Mouse (Mus musculus): ENCODE measurements around the gene Chka. TPM values are rescaled to one million over a fixed set of nuclear protein-coding genes. Genes with fewer than 3 reads are reported as not detected.

The Chka gene
- polyA plus RNA-seq, 1 experiment, result 75.9 TPM

DNA sequence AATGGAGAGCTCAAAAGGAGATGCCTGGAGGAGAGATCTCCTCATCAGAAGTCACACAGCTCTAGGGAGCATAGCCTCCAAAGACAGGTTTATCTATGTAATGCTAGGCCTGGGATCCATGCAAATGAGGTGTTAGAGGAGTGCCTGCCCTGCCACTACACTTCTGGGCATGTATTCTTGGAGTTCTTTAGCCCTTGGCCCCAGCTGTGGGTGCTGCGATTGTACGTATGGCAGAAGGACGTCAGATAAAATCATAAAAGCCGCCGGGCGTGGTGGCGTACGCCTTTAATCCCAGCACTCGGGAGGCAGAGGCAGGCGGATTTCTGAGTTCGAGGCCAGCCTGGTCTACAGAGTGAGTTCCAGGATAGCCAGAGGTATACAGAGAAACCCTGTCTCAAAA, 6.2 kb upstream of the Chka start:
- WGBS, result 84% methylated on average over 11 of the region's 11 CpGs

DNA sequence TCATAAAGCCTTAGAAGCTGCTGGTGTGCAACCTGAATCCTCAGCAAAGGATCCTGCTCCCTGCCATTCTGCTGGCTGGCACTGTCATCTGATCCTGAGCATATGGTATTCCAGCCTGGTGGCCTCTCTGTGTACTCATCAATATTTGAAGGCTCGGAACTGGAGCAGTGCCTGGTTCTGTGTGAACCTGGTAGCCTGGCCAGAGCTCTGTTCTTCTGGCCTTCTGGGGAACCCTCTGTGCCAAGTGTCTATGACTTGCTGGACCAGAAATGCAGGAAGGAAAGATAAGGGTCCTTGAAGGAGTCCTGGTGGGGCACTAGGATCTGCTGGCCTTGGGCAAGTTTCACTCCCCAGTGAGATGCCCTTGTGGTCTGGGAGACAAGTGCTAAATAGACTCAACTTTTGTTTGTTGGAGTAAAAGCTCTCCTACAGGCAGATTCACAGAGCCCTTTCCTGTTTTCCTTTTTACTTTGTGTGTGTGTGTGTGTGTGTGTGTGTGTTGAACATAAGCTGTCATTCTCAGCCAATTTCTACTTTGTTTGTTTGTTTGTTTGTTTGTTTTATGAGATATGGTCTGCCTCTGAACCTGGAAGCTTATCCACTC, 5.7 kb upstream of the Chka start:
- DNase-seq, result no peak
- no peak overlapping the region for H3K4me3 ChIP-seq (replicated peaks; ENCODE audit: extremely low read depth, low read depth, low read length)
- H3K4me1 ChIP-seq (ENCODE audit: control insufficient read depth, insufficient read depth, low read length), result peaks cover 2% of the 10 kb centered on the region
- TF ChIP-seq CTCF (IDR thresholded peaks at IDR 0.05; ENCODE audit: insufficient read depth, low read length) (no peak), POLR2A (IDR thresholded peaks at IDR 0.05; ENCODE audit: borderline replicate concordance, extremely low read depth, low read depth, low read length) (no peak)
- 58% methylated on average over 1 of the region's 1 CpGs for WGBS

More for the DNA sequence above, 6.2 kb upstream of the Chka start:
- TF ChIP-seq CTCF (IDR thresholded peaks at IDR 0.05; ENCODE audit: insufficient read depth, low read length), result no peak
- TF ChIP-seq POLR2A (IDR thresholded peaks at IDR 0.05; ENCODE audit: borderline replicate concordance, extremely low read depth, low read depth, low read length), result no peak
- Histone ChIP-seq H3K4me1 (ENCODE audit: control insufficient read depth, insufficient read depth, low read length) (no peaks in the 10 kb centered on the region), H3K4me3 (replicated peaks; ENCODE audit: extremely low read depth, low read depth, low read length) (no peak overlapping the region)
- no peak for DNase-seq

DNA sequence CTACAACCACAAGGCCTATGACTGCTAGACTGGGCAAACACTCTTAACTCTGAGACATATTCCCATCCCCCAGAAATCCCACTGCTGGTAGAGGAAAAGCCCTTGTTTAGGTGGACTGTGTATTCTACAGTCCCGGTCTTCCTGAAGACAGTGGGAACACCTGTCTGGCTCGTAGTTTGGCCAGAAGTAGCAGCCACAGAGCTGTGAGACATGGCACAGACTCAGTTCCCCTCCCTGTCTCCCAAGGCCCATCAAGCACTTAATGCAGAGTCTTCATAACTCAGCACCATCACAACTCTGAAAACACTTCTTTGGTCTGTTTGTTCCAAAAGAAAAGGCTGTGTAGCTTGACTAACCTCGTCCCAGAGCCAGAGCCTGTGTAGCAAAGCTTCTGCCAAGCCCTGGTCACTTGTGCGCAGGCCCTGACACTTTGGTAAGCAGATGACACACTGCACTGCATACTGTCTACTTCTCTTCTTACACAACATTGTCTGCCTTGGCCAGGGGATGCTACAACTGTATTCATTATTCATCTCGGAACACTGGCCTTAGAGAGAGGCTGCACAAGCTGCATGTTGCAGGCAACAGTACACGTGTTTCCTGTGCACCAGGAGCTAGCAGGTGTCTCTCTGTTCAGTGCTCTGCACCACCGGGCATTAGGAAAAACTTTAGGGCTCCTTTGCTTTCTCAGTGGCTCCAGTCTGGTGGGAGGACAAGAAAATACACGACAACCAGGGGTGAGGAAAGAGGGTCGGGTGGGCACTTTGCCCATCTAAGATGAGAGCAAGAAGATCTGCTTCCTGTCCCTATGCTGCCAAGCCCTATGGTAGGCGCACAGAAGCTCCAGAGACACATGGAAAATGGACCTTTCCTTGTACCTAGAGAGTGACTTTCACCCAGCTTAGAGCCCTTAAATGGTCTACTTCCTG, 4.6 kb upstream of the Chka start:
- no peak for DNase-seq
- TF ChIP-seq POLR2A (IDR thresholded peaks at IDR 0.05; ENCODE audit: borderline replicate concordance, extremely low read depth, low read depth, low read length), result no peak
- TF ChIP-seq CTCF (IDR thresholded peaks at IDR 0.05; ENCODE audit: insufficient read depth, low read length), result no peak
- Histone ChIP-seq H3K4me1 (ENCODE audit: control insufficient read depth, insufficient read depth, low read length) (peaks cover 4% of the 10 kb centered on the region), H3K4me3 (replicated peaks; ENCODE audit: extremely low read depth, low read depth, low read length) (no peak overlapping the region)
- WGBS, result 61% methylated on average over 10 of the region's 10 CpGs

DNA sequence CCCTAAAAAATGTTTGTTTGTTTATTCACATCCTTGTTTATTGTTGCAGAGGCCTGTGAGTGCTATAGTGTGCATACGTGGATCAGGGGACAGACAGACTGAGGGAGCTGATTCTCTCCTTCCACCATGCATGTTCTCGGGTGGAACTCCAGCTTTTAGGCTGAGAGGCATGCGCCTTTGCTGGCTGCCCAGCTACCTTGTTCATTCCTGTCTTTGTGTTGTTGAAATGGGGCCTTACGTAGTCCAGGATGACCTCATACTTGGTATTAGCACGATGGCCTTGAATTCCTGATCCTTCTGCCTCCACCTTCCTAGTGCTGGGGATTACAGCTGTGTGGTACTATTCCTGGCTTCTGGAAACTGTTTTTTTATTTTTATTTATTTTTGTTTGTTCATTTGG, 3.9 kb upstream of the Chka start:
- H3K4me3 ChIP-seq (replicated peaks; ENCODE audit: extremely low read depth, low read depth, low read length), result no peak overlapping the region
- WGBS, result 73% methylated on average over 5 of the region's 5 CpGs
- DNase-seq, result no peak
- H3K4me1 ChIP-seq (ENCODE audit: control insufficient read depth, insufficient read depth, low read length), result peaks cover 4% of the 10 kb centered on the region
- no peak for TF ChIP-seq POLR2A (IDR thresholded peaks at IDR 0.05; ENCODE audit: borderline replicate concordance, extremely low read depth, low read depth, low read length)
- no peak for TF ChIP-seq CTCF (IDR thresholded peaks at IDR 0.05; ENCODE audit: insufficient read depth, low read length)

DNA sequence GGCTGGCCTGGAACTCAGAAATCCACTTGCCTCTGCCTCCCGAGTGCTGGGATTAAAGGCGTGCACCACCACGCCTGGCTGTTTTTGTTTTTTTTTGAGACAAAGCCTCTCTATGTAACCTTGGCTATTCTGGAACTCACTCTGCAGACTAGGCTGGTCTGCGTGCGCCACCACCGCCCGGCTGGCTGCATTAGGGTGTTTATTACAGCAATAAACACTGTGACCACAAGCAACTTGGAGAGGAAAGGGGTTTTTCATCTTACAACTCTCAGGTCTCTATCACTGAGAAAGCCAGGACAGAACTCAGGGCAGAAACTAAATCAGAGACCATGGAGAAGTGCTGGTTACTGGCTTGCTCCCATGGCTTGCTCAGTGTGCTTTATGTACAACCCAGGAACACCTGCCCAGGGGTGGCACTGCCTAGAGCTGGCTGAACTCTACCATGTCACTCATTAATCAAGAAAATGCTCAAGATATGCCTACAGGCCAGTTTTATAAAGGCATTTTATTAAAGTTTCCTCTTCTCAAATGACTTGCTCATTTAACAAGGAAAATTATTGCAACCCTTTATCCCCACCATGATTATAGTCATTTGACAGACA, 3.3 kb upstream of the Chka start:
- Histone ChIP-seq H3K4me3 (replicated peaks; ENCODE audit: extremely low read depth, low read depth, low read length) (no peak overlapping the region), H3K4me1 (ENCODE audit: control insufficient read depth, insufficient read depth, low read length) (peaks cover 4% of the 10 kb centered on the region)
- DNase-seq, result no peak
- WGBS, result 81% methylated on average over 7 of the region's 7 CpGs
- TF ChIP-seq CTCF (IDR thresholded peaks at IDR 0.05; ENCODE audit: insufficient read depth, low read length) (no peak), POLR2A (IDR thresholded peaks at IDR 0.05; ENCODE audit: borderline replicate concordance, extremely low read depth, low read depth, low read length) (no peak)

DNA sequence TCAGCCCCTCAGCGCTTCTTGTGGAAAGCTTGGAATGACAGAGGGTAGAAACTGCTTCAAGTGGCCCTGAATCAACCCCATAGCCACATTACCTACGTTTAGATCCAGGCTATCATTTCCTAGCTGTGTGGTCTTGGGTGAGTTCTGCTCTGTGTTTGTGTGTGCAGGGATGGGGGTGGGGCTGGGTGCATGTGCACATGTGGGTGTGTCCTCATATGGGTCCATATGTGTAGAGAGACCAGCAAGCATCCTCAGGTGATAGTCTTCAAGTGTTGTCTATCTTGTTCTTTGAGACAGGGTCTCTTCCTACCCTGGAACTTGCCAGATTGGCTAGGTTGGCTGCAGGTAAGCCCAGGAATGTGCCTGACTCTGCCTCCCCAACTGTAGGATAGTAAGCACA, 2.3 kb upstream of the Chka start:
- peaks cover 4% of the 10 kb centered on the region for H3K4me1 ChIP-seq (ENCODE audit: control insufficient read depth, insufficient read depth, low read length)
- no peak overlapping the region for H3K4me3 ChIP-seq (replicated peaks; ENCODE audit: extremely low read depth, low read depth, low read length)
- no peak for DNase-seq
- 81% methylated on average over 2 of the region's 2 CpGs for WGBS
- TF ChIP-seq CTCF (IDR thresholded peaks at IDR 0.05; ENCODE audit: insufficient read depth, low read length) (no peak), POLR2A (IDR thresholded peaks at IDR 0.05; ENCODE audit: borderline replicate concordance, extremely low read depth, low read depth, low read length) (no peak)

DNA sequence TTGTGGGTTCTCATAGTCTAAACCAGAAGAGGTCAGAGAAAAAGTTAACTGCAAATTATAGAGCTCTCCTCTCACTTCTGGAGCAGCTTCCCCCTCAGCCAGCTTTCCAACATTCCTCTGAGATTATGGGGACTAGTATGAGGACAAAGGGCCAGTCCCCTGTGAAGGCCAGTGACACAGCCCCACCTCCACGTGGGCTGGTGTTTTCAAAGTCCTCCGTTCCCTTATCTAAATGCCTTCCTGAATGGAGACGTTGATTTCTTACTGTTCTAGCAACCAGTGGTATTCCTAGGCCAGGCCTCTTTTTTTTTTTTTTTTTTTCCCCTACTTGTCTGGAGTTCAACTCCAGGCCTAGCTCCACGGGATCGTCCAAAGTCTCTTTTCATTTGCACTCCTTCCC, 1.5 kb upstream of the Chka start:
- peaks cover 4% of the 10 kb centered on the region for H3K4me1 ChIP-seq (ENCODE audit: control insufficient read depth, insufficient read depth, low read length)
- no peak for DNase-seq
- WGBS, result 49% methylated on average over 5 of the region's 5 CpGs
- TF ChIP-seq POLR2A (IDR thresholded peaks at IDR 0.05; ENCODE audit: borderline replicate concordance, extremely low read depth, low read depth, low read length) (no peak), CTCF (IDR thresholded peaks at IDR 0.05; ENCODE audit: insufficient read depth, low read length) (no peak)
- H3K4me3 ChIP-seq (replicated peaks; ENCODE audit: extremely low read depth, low read depth, low read length), result no peak overlapping the region

DNA sequence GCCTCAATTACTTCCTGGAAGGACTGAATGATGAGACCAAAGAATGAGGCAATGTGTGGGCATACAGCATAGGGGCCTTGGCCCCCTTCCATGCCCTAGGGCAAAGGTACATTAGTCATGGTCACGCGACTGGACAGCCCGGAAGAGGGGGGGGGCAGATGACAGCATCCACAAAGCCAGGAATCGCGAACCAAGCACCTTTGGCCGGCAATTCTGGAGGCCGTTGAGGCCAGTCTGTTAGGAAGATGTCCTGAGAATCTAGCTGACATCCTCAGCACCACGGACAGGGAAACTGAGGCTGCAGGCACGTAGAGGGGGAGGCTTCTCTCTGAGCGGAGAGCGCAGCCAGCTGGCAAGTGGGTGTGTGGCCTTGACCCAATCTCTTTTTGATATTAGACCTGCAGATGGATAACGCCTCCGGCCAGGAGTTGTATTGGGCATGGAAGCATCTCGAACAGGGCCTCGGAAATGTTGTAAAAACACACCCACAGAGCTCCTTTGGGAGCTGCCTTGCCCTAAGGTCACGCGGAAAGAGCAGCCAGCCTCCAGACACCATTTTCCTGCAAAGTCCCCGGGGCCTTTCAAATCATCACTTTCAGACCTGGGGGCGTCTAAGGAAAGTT, 615 bp upstream of the Chka start:
- peak overlapping the region; percentile 82 for H3K4me3 ChIP-seq (replicated peaks; ENCODE audit: extremely low read depth, low read depth, low read length)
- WGBS, result 5% methylated on average over 19 of the region's 19 CpGs
- DNase-seq, result no peak
- peaks cover 6% of the 10 kb centered on the region for H3K4me1 ChIP-seq (ENCODE audit: control insufficient read depth, insufficient read depth, low read length)
- TF ChIP-seq CTCF (IDR thresholded peaks at IDR 0.05; ENCODE audit: insufficient read depth, low read length), result no peak
- 0 out of 2 replicates have a peak, but pooled peaks have one; percentile 8 for TF ChIP-seq POLR2A (IDR thresholded peaks at IDR 0.05; ENCODE audit: borderline replicate concordance, extremely low read depth, low read depth, low read length)

DNA sequence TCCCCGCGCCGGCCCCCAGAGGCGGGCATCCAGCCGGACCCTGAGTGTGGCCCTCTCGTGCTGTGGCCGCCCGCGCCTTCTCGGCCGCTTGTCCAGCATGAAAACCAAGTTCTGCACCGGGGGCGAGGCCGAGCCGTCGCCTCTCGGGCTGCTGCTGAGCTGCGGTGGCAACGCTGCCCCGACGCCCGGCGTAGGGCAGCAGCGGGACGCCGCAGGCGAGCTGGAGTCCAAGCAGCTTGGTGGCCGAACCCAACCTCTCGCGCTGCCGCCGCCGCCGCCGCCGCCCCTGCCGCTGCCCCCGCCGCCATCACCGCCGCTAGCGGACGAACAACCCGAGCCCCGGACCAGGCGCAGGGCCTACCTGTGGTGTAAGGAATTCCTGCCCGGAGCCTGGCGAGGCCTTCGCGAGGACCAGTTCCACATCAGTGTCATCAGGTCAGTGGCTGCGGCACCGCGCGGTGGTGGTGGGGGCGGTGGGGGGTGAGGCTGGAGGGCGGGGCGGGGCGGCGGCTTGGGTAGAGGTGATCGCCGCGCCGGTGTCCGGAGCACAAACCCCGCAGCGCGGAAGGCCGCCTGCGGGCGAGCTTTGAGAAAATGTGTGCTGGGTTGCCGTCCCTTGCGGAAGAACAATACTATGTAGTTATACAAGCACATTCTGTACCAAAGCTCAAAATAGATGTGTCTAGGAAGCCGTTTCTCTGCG, 557 bp downstream of the Chka start:
- WGBS, result under 1% methylated on average over 72 of the region's 74 CpGs
- DNase-seq, result peak; percentile 72
- Histone ChIP-seq H3K4me1 (ENCODE audit: control insufficient read depth, insufficient read depth, low read length) (peaks cover 7% of the 10 kb centered on the region), H3K4me3 (replicated peaks; ENCODE audit: extremely low read depth, low read depth, low read length) (peak overlapping the region; percentile 95)
- 0 out of 2 replicates have a peak, but pooled peaks have one; percentile 18 for TF ChIP-seq POLR2A (IDR thresholded peaks at IDR 0.05; ENCODE audit: borderline replicate concordance, extremely low read depth, low read depth, low read length)
- no peak for TF ChIP-seq CTCF (IDR thresholded peaks at IDR 0.05; ENCODE audit: insufficient read depth, low read length)

All from lung, adult 2 months (tissue).